Mouse (Mus musculus) ovary, adult 18-20 months (tissue): Measurements from ENCODE around the gene A4gnt.

Source experiments
- DNase-seq: peaks from one replicate; pipeline ENCODE4 v3.0.0; 2022; ENCODE audit warnings: low spot score, mixed read lengths

A4gnt gene

GRCm38 (mm10) chr9:99636776-99637175 is 24.5 kb downstream of the A4gnt start:
- no peak for DNase-seq

DNA sequence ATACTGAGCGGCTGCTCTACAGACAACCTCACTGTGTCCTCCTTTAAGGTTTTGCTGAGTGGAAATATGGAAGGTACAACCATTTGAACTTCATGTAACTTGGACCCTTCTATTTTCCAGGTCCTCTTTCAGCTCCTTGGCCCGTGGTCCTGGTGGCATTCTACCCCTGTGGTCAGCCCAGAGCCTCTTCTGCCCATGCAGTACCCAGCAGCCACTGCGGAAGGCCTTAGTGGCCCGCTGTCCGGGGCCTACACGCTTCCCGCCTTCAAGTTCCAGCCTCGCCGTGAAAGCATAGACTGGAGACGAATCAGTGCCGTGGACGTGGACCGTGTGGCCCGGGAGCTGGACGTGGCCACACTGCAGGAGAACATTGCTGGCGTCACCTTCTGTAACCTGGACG is 24.9 kb downstream of the A4gnt start:
- no peak for DNase-seq

DNA sequence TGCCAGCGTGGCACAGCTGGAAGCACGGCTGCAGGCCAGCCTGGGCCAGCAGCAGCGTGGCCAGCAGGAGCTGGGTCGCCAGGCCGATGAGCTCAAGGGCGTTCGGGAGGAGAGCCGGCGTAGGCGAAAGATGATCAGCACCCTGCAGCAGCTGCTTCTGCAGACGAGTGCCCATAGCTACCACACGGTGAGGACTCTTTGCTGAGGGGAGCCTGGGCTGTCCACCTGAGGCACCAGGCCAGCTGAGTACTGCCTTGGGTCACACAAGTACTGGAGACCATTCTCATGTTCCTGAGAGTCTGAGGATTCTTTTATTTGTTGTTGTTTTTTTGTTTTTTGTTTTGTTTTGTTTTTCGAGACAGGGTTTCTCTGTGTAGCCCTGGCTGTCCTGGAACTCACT is 25.4 kb downstream of the A4gnt start:
- DNase-seq = no peak

DNA sequence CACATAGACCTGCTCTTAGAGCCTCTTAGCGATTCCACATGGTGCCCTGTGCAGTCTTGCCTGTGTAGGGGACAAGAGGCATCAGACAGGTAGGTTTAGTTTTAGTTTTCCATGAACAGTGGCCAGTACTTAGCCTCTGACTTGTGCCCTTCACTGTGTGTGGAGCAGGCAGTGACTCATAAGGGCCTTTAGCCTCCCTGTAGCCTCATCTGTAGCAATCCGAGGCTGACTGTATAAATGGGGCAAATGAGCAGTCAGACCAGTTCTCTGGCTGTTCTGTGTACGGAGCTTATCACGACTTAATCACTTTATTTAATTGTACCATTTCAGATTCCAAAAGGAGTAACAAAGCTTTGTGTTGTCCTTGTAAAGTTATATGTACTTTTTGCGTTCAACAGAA is 27.7 kb downstream of the A4gnt start:
- DNase-seq = no peak

- DNase-seq = no peak
Measured at GRCm38 (mm10) chr9:99645416-99645815, 33.1 kb downstream of the A4gnt start.

GRCm38 (mm10) chr9:99646102-99646501 is 33.8 kb downstream of the A4gnt start:
- DNase-seq = no peak

DNA sequence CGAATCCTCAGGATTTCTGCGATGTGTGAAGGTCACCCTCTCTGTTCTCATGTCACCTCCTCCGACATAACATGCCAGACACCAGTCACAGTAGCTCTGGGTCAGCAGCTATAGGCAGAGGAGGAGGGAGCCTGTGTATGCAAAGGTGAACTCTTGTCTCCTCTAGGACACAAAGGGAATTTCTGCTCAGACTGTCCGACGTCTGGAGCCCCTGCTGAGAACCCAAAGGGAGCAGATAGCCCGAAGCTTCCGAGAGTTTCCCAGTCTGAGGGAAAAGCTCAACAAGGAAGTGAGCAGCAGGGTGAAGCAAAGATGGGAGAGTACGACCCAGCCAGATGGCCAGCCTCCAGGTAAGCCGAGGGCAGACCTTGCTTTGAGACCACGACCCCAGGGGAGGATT is 48.5 kb downstream of the A4gnt start:
- DNase-seq = no peak

- DNase-seq = no peak
Measured at GRCm38 (mm10) chr9:99661606-99662166, 49.4 kb downstream of the A4gnt start.

DNA sequence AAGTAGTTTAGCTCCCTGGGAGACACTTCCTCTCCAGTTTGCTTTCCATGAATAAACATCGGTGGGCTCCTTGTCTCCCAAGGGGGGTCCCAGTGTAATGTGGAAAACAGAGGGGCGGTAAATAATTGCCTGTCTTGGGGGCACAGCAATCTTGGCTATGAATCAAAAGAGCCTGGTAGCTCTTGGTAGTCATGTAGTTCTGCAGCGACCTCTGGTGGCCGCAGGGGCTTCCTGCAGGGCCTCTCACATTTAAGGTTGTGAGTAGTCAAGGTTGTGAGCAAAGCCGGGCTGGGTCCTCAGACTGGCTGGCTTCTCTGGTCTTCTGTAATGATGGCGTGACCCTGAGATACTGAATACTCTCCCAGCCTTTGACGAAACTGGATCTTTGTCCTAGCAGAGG is 50.1 kb downstream of the A4gnt start:
- DNase-seq = no peak

GRCm38 (mm10) chr9:99662887-99663286 is 50.6 kb downstream of the A4gnt start:
- DNase-seq = no peak

DNA sequence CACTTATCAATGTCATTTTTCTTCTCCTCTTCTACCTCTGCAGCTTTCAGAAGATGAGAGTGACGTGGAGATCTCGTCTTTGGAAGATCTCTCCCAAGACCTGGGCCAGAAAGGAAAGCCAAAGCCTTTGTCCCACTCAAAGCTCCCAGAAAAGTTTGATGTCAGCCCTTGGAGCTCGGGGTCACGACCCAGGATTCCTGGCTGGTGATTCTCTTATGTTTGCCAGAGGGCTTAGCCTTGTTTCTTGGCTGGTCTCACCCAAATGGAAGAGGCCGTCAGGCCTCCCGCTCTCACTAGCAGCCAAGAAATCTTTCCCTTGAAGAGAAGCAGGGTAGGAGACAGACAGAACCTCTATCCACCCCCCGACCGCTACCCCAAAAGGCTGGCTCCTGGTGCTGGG is 55.3 kb downstream of the A4gnt start:
- no peak for DNase-seq

GRCm38 (mm10) chr9:99671603-99672002 is 59.3 kb downstream of the A4gnt start:
- no peak for DNase-seq
